Mouse (Mus musculus) kidney, postnatal 0 days (tissue): ENCODE measurements at regions not wholly inside any gene's neighbourhood (a gene's known extent, or its start where the extent isn't known, plus 50 kb on each side); places are given as distances from the start of the nearest gene placed in this dataset.

Source experiments
- ATAC-seq: fragments of 200-750 bp; cut with Nextera tagmentation; replicated peaks from 2 replicates; pipeline ENCODE4 v1.8.0; 2017; ENCODE audit warnings: low read depth, moderate number of reproducible peaks, moderate TSS enrichment, moderate library complexity; ENCODE audit not compliant: low FRiP score
- DNase-seq: peaks from one replicate; pipeline ENCODE4 v3.0.0-alpha.2; 2016; ENCODE audit warnings: low spot score
- H3K27ac ChIP-seq: fragments of 300-500 bp; sonication (generic); 2 replicates; pipeline ENCODE4 v1.5.1; 2014; ENCODE audit warnings: mild to moderate bottlenecking
- H3K27me3 ChIP-seq: fragments of 300-500 bp; sonication (generic); 2 replicates; pipeline ENCODE4 v1.6.1; 2014; ENCODE audit warnings: low read length, mixed read lengths; ENCODE audit not compliant: insufficient read depth
- H3K36me3 ChIP-seq: fragments of 300-500 bp; sonication (generic); 2 replicates; pipeline ENCODE4 v1.6.1; 2014; ENCODE audit warnings: low read length, mixed read lengths; ENCODE audit not compliant: insufficient read depth
- H3K4me1 ChIP-seq: fragments of 300-500 bp; sonication (generic); replicated peaks from 2 replicates; pipeline ENCODE4 v1.6.1; 2014; ENCODE audit warnings: antibody characterized with exemption, low read length, mixed read lengths; ENCODE audit not compliant: insufficient read depth
- H3K4me2 ChIP-seq: fragments of 300-500 bp; sonication (generic); 2 replicates; pipeline ENCODE4 v1.6.1; 2014; ENCODE audit warnings: mild to moderate bottlenecking, low read length, moderate library complexity, mixed read lengths
- H3K4me3 ChIP-seq: fragments of 300-500 bp; sonication (generic); replicated peaks from 2 replicates; pipeline ENCODE4 v1.5.1; 2014; ENCODE audit warnings: low read depth, low read length
- H3K9ac ChIP-seq: fragments of 300-500 bp; sonication (generic); 2 replicates; pipeline ENCODE4 v1.6.1; 2014; ENCODE audit warnings: low read depth, low read length
- H3K9me3 ChIP-seq: fragments of 300-500 bp; sonication (generic); replicated peaks from 2 replicates; pipeline ENCODE4 v1.6.1; 2016; ENCODE audit warnings: low read length, inconsistent platforms, mixed read lengths
- CTCF ChIP-seq: IDR thresholded peaks from 2 replicates; pipeline ENCODE4 v1.5.1; 2016; ENCODE audit warnings: antibody characterized with exemption, low read depth, mild to moderate bottlenecking, moderate library complexity
- WGBS: fragments of 180-500 bp; shearing (Covaris S2); extraction: QIAGEN DNeasy Blood & Tissue Kit; methylation state at CpG from one replicate; pipeline ENCODE4 v1.1.7; 2014; 5-methylcytosine and 5-hydroxymethylcytosine counted together

GRCm38 (mm10) chr14:115031734-115032133, 60.3 kb upstream of the Gpc5 start:
- no peak for TF ChIP-seq CTCF
- ATAC-seq (no peak), DNase-seq (no peak)
- no peaks in the 10 kb centered on the region for H3K9me3 ChIP-seq
- H3K27ac ChIP-seq = no peak overlapping the region
- no peak overlapping the region for H3K4me3 ChIP-seq
- no peaks in the 10 kb centered on the region for H3K36me3 ChIP-seq
- no peaks in the 10 kb centered on the region for H3K27me3 ChIP-seq
- no peak overlapping the region for H3K4me2 ChIP-seq
- 59% methylated on average over 4 of the region's 4 CpGs for WGBS
- no peak overlapping the region for H3K9ac ChIP-seq
- H3K4me1 ChIP-seq = no peaks in the 10 kb centered on the region

GRCm38 (mm10) chr14:115033375-115033969, 58.5 kb upstream of the Gpc5 start:
- no peak overlapping the region for H3K4me3 ChIP-seq
- no peak overlapping the region for H3K27ac ChIP-seq
- H3K36me3 ChIP-seq = no peaks in the 10 kb centered on the region
- no peak overlapping the region for H3K4me2 ChIP-seq
- no peaks in the 10 kb centered on the region for H3K27me3 ChIP-seq
- no peak for TF ChIP-seq CTCF
- H3K9me3 ChIP-seq = no peaks in the 10 kb centered on the region
- WGBS = 83% methylated on average over 5 of the region's 5 CpGs
- no peak for ATAC-seq
- H3K9ac ChIP-seq = no peak overlapping the region
- no peak for DNase-seq
- no peaks in the 10 kb centered on the region for H3K4me1 ChIP-seq

- WGBS = 90% methylated on average over 10 of the region's 10 CpGs
- H3K4me2 ChIP-seq = no peak overlapping the region
- no peaks in the 10 kb centered on the region for H3K36me3 ChIP-seq
- ATAC-seq = no peak
- H3K9me3 ChIP-seq = no peaks in the 10 kb centered on the region
- H3K4me1 ChIP-seq = no peaks in the 10 kb centered on the region
- DNase-seq = no peak
- H3K9ac ChIP-seq = no peak overlapping the region
- peaks cover 5% of the 10 kb centered on the region; the same call in 1 of the 2 replicates for H3K27me3 ChIP-seq
- H3K4me3 ChIP-seq = no peak overlapping the region
- H3K27ac ChIP-seq = no peak overlapping the region
- no peak for TF ChIP-seq CTCF
Measured at GRCm38 (mm10) chr14:115034718-115035437, 57.1 kb upstream of the Gpc5 start.

- no peak overlapping the region for H3K4me3 ChIP-seq
- peaks cover 5% of the 10 kb centered on the region; the same call in 1 of the 2 replicates for H3K27me3 ChIP-seq
- H3K4me1 ChIP-seq = no peaks in the 10 kb centered on the region; the same call in 1 of the 2 replicates
- TF ChIP-seq CTCF = no peak
- no peak overlapping the region for H3K9ac ChIP-seq
- H3K27ac ChIP-seq = no peak overlapping the region
- no peaks in the 10 kb centered on the region for H3K9me3 ChIP-seq
- WGBS = 39% methylated on average over 5 of the region's 5 CpGs
- H3K4me2 ChIP-seq = no peak overlapping the region
- DNase-seq (no peak), ATAC-seq (no peak)
- no peaks in the 10 kb centered on the region for H3K36me3 ChIP-seq
Measured at GRCm38 (mm10) chr14:115037086-115037793, 54.8 kb upstream of the Gpc5 start.

- H3K27ac ChIP-seq = no peak overlapping the region
- ATAC-seq (no peak), DNase-seq (no peak)
- H3K9ac ChIP-seq = no peak overlapping the region
- H3K4me2 ChIP-seq = no peak overlapping the region
- peaks cover 4% of the 10 kb centered on the region for H3K36me3 ChIP-seq
- H3K9me3 ChIP-seq = no peaks in the 10 kb centered on the region
- TF ChIP-seq CTCF = no peak
- 75% methylated on average over 5 of the region's 5 CpGs for WGBS
- peaks cover 7% of the 10 kb centered on the region; the same call in 1 of the 2 replicates for H3K4me1 ChIP-seq
- peaks cover 5% of the 10 kb centered on the region; the same call in 1 of the 2 replicates for H3K27me3 ChIP-seq
- H3K4me3 ChIP-seq = no peak overlapping the region
Measured at GRCm38 (mm10) chr14:115038788-115039187, 53.2 kb upstream of the Gpc5 start.

- H3K9me3 ChIP-seq = no peaks in the 10 kb centered on the region
- ATAC-seq (no peak), DNase-seq (no peak)
- H3K36me3 ChIP-seq = peaks cover 12% of the 10 kb centered on the region
- 72% methylated on average over 5 of the region's 5 CpGs for WGBS
- H3K4me1 ChIP-seq = peaks cover 9% of the 10 kb centered on the region; the same call in 1 of the 2 replicates
- no peak overlapping the region for H3K4me2 ChIP-seq
- no peak overlapping the region for H3K4me3 ChIP-seq
- no peak for TF ChIP-seq CTCF
- H3K27me3 ChIP-seq = peaks cover 5% of the 10 kb centered on the region; the same call in 1 of the 2 replicates
- H3K9ac ChIP-seq = no peak overlapping the region
- no peak overlapping the region for H3K27ac ChIP-seq
Measured at GRCm38 (mm10) chr14:115039524-115039923, 52.5 kb upstream of the Gpc5 start.
